Mouse (Mus musculus) lung, postnatal 36 days (tissue): ENCODE measurements around the gene Cnot10.
"Not testable (repeated sequence)": the region's sequence is repeated elsewhere in the genome, so short reads cannot be mapped to it uniquely, and the experiment has no call there.

Source experiments
- DNase-seq: peaks from one replicate; pipeline ENCODE4 v3.0.0; 2022; ENCODE audit warnings: mixed read lengths

Gene Cnot10

GRCm38 (mm10) chr9:114648472-114648871 lies 8.5 kb upstream of the Cnot10 start:
- not testable (repeated sequence) for DNase-seq

GRCm38 (mm10) chr9:114647506-114648432 lies 7.8 kb upstream of the Cnot10 start:
- no peak for DNase-seq

DNA sequence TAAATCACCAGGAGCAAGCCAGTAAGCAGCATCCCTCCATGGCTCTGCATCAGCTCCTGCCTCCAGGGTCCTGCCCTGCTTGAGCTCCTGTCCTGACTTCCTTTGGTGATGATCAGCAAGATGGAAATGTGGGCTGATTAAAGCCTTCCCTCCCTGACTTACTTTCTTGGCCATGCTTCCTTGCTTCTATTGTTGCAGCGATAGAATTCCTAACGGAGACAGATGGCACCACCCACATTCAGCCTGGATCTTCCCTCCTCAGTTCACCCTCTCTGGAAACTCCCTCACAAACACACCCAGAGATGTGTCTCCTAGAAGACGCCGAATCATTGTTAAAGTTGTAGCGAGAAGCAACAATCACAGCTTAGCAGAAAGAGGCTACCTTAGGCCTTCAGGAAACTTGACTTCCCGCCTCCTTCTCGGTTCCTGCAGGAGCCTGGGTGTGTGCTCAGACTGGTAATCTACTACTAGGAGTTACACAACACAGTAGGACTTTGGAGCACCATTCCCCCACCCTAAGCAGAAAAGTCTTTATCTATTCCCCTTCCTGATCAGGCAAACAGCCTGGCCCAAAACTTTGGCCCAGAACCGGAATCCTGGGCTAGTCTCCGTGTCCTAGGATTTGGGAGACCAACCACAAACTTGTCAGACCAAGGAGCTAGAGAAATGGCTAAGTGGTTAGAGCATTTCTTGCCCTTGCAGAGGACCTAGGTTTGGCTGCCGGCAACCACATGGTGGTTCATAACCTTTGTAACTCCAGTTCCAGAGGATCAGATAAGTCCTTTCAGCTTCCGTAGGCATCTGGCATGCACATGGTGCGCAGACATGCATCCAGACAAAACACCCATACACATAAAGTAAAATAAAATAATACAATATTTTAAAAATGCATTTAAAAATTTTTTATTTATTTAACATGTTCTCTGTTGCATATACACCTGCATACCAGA lies 6.8 kb upstream of the Cnot10 start:
- DNase-seq, result no peak

DNA sequence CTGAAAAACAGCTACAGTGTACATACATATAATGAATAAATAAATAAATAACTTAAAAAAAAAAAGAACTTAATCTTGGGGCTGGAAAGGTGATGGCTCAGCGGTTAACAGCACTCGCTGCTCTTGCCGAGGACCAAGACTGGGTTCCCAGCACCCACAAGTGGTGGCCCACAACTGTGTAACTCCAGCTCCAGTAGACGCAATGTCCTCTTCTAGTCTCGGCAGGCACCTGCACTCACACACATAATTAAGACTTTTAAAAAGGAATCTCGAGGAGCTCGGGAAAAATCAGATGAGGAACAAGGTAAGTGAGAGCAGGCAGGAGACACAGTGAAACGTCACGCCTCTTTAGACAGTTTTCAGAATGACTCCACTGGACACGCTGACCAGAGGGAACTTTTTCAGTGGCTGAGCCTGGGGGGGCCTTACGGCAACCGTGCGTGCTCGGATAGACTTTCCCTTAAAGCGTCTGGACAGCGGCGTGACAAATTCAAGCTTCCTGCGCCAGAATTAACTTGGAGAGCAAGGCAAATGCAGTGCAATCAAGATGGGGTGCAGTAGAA lies 717 bp downstream of the Cnot10 start:
- DNase-seq, result no peak

DNA sequence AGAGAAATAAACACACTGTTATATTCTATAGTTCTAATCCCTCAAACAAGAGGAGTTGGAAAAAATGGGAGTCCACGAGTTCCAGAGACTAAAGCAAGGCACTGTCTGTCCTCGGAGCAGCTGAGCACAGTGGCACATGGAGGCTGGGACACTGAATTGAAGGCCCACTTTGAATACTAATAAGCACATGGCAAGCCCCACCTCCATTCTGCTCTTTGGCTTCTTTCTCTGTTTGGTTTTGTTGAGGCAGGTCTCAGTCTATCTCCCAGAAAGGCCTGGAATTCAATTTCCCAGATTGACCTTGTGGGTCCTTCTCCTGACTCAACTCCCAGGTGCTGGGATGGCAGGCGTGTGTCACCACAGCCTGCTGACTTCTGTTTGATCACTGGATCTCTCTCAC lies 3.2 kb downstream of the Cnot10 start:
- DNase-seq, result no peak

GRCm38 (mm10) chr9:114636150-114636549 lies 3.8 kb downstream of the Cnot10 start:
- DNase-seq, result no peak

DNA sequence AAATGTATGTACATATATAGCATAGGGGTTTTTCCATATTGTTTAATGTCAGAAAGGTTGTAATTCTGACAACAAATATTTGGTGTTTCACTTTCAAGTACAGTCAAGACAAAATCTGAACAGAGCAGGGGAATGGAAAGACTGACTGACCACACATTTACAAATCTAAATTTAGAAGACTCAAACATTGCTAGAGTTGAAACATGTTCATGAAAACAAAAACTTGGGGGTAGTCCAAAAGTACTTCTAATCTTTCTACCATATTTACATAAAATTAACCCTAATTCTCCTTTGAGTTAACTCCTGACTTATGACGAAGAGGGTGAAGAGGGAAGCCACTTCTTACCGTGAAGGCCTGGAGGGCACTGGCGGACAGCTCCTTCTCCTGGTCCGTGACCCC lies 7.7 kb downstream of the Cnot10 start:
- no peak for DNase-seq

DNA sequence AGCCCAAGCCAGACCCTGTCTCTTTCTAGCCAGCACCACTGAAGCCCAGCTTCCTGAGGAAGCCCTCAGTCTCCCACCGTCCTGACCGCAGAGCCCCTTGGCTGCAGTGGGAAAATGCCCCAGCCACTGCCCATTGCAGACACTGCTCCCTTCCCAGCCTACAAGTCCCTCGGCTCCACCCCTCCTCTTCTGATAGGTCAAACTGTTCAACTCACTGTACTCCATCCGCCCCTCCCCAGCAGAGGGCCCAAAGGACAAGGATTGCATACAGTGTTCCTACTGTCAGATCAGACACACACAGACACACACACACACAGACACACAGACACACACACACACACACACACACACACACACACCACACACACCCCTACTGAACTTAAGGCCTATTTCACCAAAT lies 13.3 kb downstream of the Cnot10 start:
- DNase-seq, result no peak

DNA sequence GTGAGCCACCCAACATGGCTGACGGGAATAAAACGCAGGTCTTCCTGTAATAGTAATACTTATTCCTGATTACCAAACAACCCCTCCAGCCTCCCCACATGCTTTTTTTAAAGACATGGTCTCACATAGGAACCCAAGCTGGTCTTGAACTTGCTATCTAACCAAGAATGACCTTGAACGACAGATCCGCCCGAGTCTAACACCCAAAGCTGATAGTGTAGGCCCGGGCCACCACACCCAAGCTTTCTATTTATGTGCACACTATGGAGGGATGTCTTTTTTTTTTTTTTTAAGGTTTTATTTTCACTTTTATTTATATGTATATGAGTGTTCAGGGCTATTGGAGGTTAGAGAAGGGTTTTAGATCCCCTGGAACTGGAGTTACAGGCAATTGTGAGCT lies 15.8 kb downstream of the Cnot10 start:
- no peak for DNase-seq

DNA sequence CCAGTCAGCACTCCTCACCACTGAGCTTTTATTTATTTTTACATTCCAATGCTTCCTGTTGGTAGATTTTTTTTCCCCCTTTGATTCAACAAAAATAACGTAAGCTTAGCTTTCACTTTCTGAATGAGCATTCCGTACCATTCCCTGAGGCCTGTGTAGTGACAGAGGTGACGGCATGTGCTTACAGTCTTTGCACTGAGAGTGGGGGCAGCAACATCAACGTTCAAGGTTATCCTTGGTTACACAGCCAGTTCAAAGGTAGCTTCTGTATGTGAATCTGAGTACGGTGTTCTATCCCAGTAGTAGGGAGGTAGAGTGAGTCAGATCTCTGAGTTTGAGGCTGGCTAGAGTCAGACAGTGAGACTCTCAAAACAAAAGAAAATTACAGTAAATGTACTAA lies 18.8 kb downstream of the Cnot10 start:
- DNase-seq, result no peak

DNA sequence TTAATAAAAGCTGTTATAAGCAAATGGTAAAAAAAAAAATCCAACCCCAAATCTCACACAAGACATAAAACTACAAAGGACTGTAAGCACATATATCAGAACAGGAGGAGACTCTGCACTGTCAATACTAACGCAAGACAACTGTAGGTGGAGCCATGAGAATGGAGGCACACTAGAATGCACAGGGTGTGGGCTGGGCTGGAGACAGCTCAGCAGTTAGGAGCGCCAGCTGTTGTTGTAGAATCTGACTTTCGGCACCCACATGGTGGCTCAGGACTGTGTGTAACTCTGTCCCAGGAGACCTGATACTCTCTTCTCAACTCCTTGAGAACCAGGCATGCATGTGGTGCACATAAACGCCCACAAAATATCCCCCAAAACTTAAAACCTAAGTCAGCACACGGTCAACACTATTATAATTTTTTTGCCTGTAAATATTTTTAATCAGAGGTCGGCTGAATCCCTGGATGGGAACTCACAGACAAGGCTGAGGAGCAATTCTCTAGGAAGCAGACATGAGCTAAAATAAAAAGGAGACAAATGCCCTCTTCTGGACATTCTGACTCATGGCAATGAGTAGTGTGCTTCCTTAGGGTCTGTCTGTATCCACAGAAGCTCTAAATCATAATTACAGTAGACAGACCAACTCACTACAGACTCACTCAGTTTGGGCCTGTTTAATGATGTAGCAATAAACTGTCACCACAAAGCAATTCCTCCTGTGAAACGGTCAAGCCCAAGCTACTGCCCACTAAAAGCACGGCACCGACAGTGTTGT lies 25.6 kb downstream of the Cnot10 start:
- no peak for DNase-seq

DNA sequence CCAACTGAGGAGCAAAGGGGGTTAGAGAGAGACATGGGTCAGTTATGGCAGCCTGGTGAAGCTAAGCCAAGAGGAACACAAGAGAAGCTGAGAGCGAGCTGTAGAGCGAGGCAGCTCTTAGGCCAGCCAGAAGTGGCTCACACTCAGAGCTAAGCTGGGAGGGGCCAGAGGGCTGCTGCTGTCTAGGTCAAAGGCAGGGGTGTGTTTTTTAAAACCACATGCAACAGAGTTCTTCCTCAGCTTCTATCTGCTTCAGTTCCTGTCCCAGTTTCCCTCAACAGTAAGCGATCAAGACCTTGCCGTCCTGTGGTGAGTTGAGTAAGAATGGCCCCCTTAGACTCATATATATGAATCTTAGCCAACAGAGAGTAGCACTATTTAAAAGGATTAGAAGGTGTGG lies 27.0 kb downstream of the Cnot10 start:
- DNase-seq, result peak; percentile 8

GRCm38 (mm10) chr9:114612566-114612965 lies 27.4 kb downstream of the Cnot10 start:
- DNase-seq, result no peak

- DNase-seq, result no peak
Measured at GRCm38 (mm10) chr9:114610266-114610665, 29.7 kb downstream of the Cnot10 start.

DNA sequence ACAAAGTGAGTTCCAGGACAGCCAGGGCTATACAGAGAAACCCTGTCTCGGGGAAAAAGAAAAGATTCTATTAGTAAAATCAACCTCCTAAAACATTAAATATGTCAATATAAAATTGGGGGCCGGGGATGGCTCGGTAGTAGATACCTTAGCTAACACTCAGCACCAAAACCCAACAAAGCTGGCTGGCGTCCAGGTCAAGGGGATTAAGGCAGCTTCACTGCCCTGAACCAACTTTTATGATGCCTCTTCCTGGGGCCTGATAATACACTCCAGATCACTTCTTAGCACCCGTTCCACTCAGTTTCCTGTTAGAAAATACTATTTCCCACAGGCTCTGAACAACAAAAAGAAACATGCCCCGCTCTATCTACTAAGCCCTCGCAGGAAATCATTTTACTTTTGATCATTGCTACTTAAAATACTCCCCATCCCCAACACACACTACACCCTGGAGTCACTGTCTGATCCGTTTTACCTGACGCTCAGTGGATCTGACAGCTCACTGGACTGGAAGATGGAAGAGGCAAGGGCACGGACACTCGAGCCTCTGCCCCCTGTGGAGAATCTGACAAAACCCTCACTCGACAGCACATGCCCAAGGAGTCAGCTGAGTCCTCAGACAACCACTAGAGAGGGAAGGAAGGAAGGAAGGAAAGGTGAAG lies 36.0 kb downstream of the Cnot10 start:
- DNase-seq, result no peak

- no peak for DNase-seq
Measured at GRCm38 (mm10) chr9:114601096-114601495, 38.9 kb downstream of the Cnot10 start.

DNA sequence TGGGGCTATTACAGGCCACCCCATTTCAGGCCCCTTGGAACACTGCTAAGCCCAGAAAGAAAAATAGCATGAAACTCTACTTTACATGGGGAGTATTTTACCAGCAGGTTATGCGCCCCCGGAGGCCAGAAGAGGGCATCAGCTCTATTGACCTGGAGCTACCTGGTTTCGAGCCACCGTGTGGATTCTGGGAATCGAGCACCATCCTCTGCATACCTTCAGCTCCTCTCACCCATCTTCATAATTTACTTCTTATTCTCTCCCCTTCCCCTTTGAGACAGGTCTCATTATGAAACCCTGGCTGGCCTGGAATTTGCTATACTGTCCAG lies 55.0 kb downstream of the Cnot10 start:
- DNase-seq, result peak; percentile 13

GRCm38 (mm10) chr9:114584183-114585016 lies 55.6 kb downstream of the Cnot10 start:
- DNase-seq, result peak; percentile 40

- peak; percentile 76 for DNase-seq
Measured at GRCm38 (mm10) chr9:114583812-114584182, 56.2 kb downstream of the Cnot10 start.

DNA sequence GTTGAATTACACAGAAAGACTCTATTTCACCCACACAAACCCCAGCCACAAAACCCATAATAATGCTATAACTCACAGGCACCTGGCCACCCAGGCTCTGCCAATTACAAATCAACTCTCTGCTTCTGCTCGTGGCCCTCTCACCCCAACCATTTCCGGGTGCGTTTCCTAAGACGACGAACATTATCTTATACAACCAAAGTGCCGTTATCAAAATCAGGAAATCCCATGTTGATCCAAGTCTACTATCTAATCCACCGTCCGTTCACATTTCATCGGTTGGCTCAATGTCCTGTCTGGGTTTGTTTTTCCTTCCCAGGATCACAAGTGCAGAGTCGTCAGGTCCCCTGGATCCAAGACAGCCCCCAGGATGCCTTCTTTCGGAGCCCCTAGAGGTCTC lies 61.3 kb downstream of the Cnot10 start:
- DNase-seq, result no peak

DNA sequence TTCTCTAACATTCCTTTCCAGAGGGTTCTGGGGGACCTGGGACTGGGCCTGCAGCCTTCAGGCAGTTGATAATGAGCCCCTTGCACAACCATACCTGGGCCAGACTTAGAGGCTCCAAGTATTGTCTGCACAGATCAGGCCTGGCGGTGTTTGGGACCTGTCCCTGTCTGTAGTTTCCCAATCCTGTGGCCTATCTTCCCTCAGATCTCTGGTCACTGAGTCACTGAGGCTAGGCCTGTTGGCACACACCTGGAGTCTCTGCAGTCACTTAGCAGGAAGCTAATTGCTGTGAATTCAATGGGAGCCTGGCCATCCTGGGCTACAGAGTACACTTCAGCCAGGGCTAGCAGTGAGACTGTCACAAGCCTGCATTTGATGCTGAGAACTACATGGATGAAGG lies 64.0 kb downstream of the Cnot10 start:
- no peak for DNase-seq
